Mouse (Mus musculus): ENCODE measurements around the gene Slc4a5. TPM values are rescaled to one million over a fixed set of nuclear protein-coding genes. Genes with fewer than 3 reads are reported as not detected.
"Not testable (repeated sequence)": the region's sequence is repeated elsewhere in the genome, so short reads cannot be mapped to it uniquely, and the experiment has no call there.

Gene Slc4a5
- polyA plus RNA-seq, 1 experiment from 2014 or later: 0.05 TPM

DNA sequence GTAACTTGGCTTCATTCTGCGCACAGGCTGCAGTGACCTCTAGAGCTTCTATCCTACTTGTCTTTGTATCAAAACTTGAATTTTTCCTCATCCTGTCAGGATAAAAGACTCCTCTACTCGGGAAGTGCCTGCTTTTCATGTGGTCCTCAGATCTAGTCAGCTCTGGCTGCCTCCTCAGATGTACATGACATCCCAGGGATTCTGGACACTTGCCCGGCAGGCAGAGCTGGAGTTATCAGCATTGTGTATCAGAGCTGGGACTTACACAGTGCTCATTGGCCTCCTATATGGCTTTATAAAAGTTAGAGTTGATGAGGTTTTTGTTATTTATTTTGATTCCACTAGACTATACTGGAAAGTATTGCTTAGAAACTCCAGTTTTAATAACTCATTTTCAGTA lies 121.8 kb downstream of the Slc4a5 start:
- no peak for ATAC-seq
- Histone ChIP-seq H3K4me1 (ENCODE audit: insufficient read depth) (no peaks in the 10 kb centered on the region), H3K36me3 (replicated peaks; ENCODE audit: insufficient read depth, low read length) (peaks cover 63% of the 10 kb centered on the region), H3K9me3 (ENCODE audit: low read length) (no peaks in the 10 kb centered on the region), H3K27me3 (ENCODE audit: insufficient read depth, low read length) (no peaks in the 10 kb centered on the region), H3K4me2 (ENCODE audit: low read depth, low read length) (no peak overlapping the region), H3K4me3 (ENCODE audit: low read depth, low read length) (no peak overlapping the region), H3K9ac (replicated peaks) (no peak overlapping the region), H3K27ac (ENCODE audit: low read depth) (no peak overlapping the region)
- no peak for DNase-seq
- TF ChIP-seq EP300 (IDR thresholded peaks at IDR 0.05; ENCODE audit: low read depth) (no peak), CTCF (IDR thresholded peaks at IDR 0.05; ENCODE audit: low read depth) (no peak)
- 90% methylated on average over 3 of the region's 3 CpGs for WGBS (ENCODE audit: insufficient replicate concordance)

DNA sequence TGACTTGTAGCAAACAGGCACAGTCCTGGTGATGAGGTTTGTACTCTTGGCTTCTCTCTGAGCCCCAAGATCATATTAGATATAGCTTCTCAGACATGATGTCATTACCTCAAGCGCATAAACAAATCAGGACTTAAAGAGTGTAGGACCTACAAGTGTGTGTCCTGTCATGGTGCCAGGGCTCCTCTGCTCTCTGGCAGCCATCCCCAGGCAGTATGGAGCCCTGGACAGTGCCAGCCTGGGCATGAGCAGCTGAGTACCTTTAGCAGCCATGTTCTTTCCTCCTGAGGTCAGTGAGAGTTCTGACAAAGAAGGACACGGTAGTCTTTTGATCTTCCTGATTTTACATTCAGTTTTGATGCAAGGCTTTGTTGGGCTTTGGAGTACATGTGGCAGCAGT lies 123.3 kb downstream of the Slc4a5 start:
- no peak overlapping the region for H3K27ac ChIP-seq (ENCODE audit: low read depth)
- no peaks in the 10 kb centered on the region for H3K9me3 ChIP-seq (ENCODE audit: low read length)
- no peaks in the 10 kb centered on the region for H3K4me1 ChIP-seq (ENCODE audit: insufficient read depth)
- no peak overlapping the region for H3K4me2 ChIP-seq (ENCODE audit: low read depth, low read length)
- H3K4me3 ChIP-seq (ENCODE audit: low read depth, low read length): no peak overlapping the region
- H3K27me3 ChIP-seq (ENCODE audit: insufficient read depth, low read length): no peaks in the 10 kb centered on the region
- ATAC-seq (no peak), DNase-seq (no peak)
- 97% methylated on average over 2 of the region's 2 CpGs for WGBS (ENCODE audit: insufficient replicate concordance)
- peaks cover 57% of the 10 kb centered on the region for H3K36me3 ChIP-seq (replicated peaks; ENCODE audit: insufficient read depth, low read length)
- TF ChIP-seq EP300 (IDR thresholded peaks at IDR 0.05; ENCODE audit: low read depth) (no peak), CTCF (IDR thresholded peaks at IDR 0.05; ENCODE audit: low read depth) (no peak)
- no peak overlapping the region for H3K9ac ChIP-seq (replicated peaks)

- H3K36me3 ChIP-seq (replicated peaks; ENCODE audit: insufficient read depth, low read length): peaks cover 35% of the 10 kb centered on the region
- not testable (repeated sequence) for H3K4me2 ChIP-seq (ENCODE audit: low read depth, low read length); H3K4me3 ChIP-seq (ENCODE audit: low read depth, low read length); ATAC-seq; DNase-seq; H3K27me3 ChIP-seq (ENCODE audit: insufficient read depth, low read length); H3K9me3 ChIP-seq (ENCODE audit: low read length); H3K9ac ChIP-seq (replicated peaks); H3K27ac ChIP-seq (ENCODE audit: low read depth)
- H3K4me1 ChIP-seq (ENCODE audit: insufficient read depth): peaks cover 12% of the 10 kb centered on the region
- 74% methylated on average over 8 of the region's 8 CpGs for WGBS (ENCODE audit: insufficient replicate concordance)
Observed at GRCm38 (mm10) chr6:83345285-83345684, 125.7 kb downstream of the Slc4a5 start.

GRCm38 (mm10) chr6:83347916-83348315 lies 128.3 kb downstream of the Slc4a5 start:
- TF ChIP-seq EP300 (IDR thresholded peaks at IDR 0.05; ENCODE audit: low read depth) (no peak), CTCF (IDR thresholded peaks at IDR 0.05; ENCODE audit: low read depth) (no peak)
- peaks cover 24% of the 10 kb centered on the region for H3K4me1 ChIP-seq (ENCODE audit: insufficient read depth)
- H3K36me3 ChIP-seq (replicated peaks; ENCODE audit: insufficient read depth, low read length): peaks cover 20% of the 10 kb centered on the region
- no peak overlapping the region for H3K4me3 ChIP-seq (ENCODE audit: low read depth, low read length)
- no peak overlapping the region for H3K27ac ChIP-seq (ENCODE audit: low read depth)
- no peak overlapping the region for H3K4me2 ChIP-seq (ENCODE audit: low read depth, low read length)
- WGBS (ENCODE audit: insufficient replicate concordance): 81% methylated on average over 3 of the region's 3 CpGs
- H3K9me3 ChIP-seq (ENCODE audit: low read length): no peaks in the 10 kb centered on the region
- DNase-seq: no peak
- no peaks in the 10 kb centered on the region for H3K27me3 ChIP-seq (ENCODE audit: insufficient read depth, low read length)
- no peak overlapping the region for H3K9ac ChIP-seq (replicated peaks)
- ATAC-seq: no peak

- DNase-seq: no peak
- 36% methylated on average over 6 of the region's 6 CpGs for WGBS (ENCODE audit: insufficient replicate concordance)
- no peak for TF ChIP-seq CTCF (IDR thresholded peaks at IDR 0.05; ENCODE audit: low read depth)
- TF ChIP-seq EP300 (IDR thresholded peaks at IDR 0.05; ENCODE audit: low read depth): no peak
- Histone ChIP-seq H3K4me2 (ENCODE audit: low read depth, low read length) (peak within 1 kb of the TSS; percentile 81), H3K36me3 (replicated peaks; ENCODE audit: insufficient read depth, low read length) (peaks cover 26% of the 10 kb centered on the region), H3K9me3 (ENCODE audit: low read length) (no peaks in the 10 kb centered on the region), H3K27ac (ENCODE audit: low read depth) (peak within 1 kb of the TSS; percentile 94), H3K4me3 (ENCODE audit: low read depth, low read length) (peak within 1 kb of the TSS; percentile 90), H3K4me1 (ENCODE audit: insufficient read depth) (peaks cover 24% of the 10 kb centered on the region), H3K27me3 (ENCODE audit: insufficient read depth, low read length) (no peaks in the 10 kb centered on the region), H3K9ac (replicated peaks) (peak within 1 kb of the TSS; percentile 99)
- ATAC-seq: no peak
Observed at GRCm38 (mm10) chr6:83348873-83349272, 129.2 kb downstream of the Slc4a5 start, which contains the start of gene Bola3. Gene Bola3, plus strand, starts transcription at chr6:83349147.

DNA sequence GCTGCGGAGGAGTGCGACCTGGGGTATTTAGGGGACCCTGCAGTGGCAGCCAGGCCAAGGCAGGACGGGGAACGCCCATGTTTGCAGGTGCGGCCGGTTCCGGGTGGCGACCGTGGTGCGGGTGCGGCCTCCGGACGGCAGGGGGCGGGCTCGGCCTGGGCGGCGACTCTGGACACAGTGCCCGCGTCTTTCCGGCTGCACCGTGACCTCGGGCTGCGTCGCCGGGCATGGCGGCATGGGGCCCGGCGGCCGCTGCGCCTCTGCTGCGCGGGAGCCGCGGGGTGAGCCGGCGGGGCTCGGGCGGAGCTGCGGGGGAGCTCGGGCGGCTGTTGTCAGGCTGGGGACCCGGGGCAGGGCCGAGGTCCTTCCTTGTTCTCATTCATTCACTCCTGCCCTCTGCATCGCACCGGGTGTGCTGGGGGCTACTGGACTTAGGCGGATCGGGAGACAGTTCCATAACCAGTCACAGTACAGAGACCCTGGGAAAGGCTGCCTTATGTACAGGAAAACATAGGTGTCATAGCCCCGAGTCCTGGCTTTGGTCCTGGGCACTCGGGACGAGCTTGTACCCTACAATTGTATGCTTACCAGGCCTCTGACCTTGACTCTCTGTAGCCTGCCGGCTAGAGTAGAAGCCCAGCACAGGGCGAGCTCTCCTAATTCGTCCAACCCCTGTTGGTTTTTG lies 129.8 kb downstream of the Slc4a5 start:
- Histone ChIP-seq H3K36me3 (replicated peaks; ENCODE audit: insufficient read depth, low read length) (peaks cover 30% of the 10 kb centered on the region), H3K9ac (replicated peaks) (peak overlapping the region; percentile 99), H3K27ac (ENCODE audit: low read depth) (peak overlapping the region; percentile 94), H3K27me3 (ENCODE audit: insufficient read depth, low read length) (no peaks in the 10 kb centered on the region), H3K9me3 (ENCODE audit: low read length) (no peaks in the 10 kb centered on the region), H3K4me2 (ENCODE audit: low read depth, low read length) (peak overlapping the region; percentile 81), H3K4me3 (ENCODE audit: low read depth, low read length) (peak overlapping the region; percentile 90), H3K4me1 (ENCODE audit: insufficient read depth) (peaks cover 24% of the 10 kb centered on the region)
- under 1% methylated on average over 52 of the region's 53 CpGs for WGBS (ENCODE audit: insufficient replicate concordance)
- TF ChIP-seq CTCF (IDR thresholded peaks at IDR 0.05; ENCODE audit: low read depth): peak; percentile 97
- no peak for TF ChIP-seq EP300 (IDR thresholded peaks at IDR 0.05; ENCODE audit: low read depth)
- ATAC-seq (peak; percentile 86), DNase-seq (peak; percentile 97)
